Mouse (Mus musculus): Measurements from ENCODE around the gene Dcdc2c.

DNA sequence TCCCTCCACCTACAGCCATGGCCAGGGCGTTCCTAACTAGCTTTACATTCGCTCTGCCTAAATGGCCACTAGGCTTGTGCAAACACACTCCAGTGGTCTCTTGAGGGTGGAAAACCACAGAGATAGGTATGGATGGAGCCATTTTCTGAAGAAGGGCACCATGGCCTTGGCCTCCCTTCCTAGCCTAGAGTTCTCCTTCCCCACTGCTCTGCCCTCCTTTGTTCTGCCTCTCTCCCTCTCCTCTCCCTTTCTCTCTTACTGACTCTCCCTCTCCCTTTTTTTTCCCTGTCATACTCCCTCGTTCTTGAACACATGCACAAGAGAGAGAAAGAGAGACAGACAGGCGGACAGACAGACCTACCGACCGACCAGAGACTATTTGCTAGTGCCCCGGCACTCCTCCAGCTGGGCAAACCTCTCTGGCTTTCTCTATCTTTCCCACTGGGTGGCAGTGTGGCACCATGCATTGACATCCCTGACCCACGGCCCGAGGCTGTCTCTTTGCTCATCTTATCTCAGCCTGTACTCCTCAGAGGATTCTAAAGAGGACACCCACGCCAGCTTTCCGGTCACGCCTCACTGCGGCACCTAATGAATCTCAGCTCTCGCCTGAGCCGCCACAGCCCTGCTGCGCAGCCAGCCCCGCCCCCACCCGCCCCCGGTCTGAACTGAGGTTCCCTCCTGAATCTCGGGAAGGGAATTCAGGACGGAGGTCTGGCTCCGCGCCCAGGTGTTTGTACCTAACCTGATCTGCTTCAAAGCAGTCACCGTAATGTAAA lies 37.1 kb upstream of the Dcdc2c start:
- peak; percentile 51 for TF ChIP-seq CTCF (conservative IDR thresholded peaks at IDR 0.05; ENCODE audit: low read length)
- no peak for TF ChIP-seq POU5F1 (IDR thresholded peaks at IDR 0.05; ENCODE audit: borderline replicate concordance, low read length)
- no peak for TF ChIP-seq NANOG (IDR thresholded peaks at IDR 0.05; ENCODE audit: borderline replicate concordance, low read length)

Data from E14TG2a.4 (cell line).